Mouse (Mus musculus) adrenal gland (tissue): Measurements from ENCODE around the gene H2afx.

Experiments
- intact Hi-C: fragments of 180-260 bp; cut with DNase I; formaldehyde crosslinking; loops from one replicate; pipeline ENCODE4 v1.15.1; 2025
- microRNA-seq, 2 experiments: library from miRNA; unstranded; fragments of <30 nt; microRNA quantifications; one replicate each; pipeline ENCODE4; 2019

Gene H2afx

GRCm38 (mm10) chr9:44378153-44378730 lies 43.7 kb downstream of the H2afx start:
- intact Hi-C loops = no loop called here

GRCm38 (mm10) chr9:44379054-44379834 lies 44.8 kb downstream of the H2afx start, which contains the start of gene Hyou1:
Gene Hyou1 (plus strand): TSS chr9:44379490.
- intact Hi-C loops = no loop called here

GRCm38 (mm10) chr9:44379862-44380261 lies 45.4 kb downstream of the H2afx start:
- intact Hi-C loops = loop anchor here (10.0 kb wide), 1 partner anchor 255 kb away; no protein-coding TSS in a partner anchor

- intact Hi-C loops = loop anchor here (10.0 kb wide), 1 partner anchor 260 kb away; no protein-coding TSS in a partner anchor
These were observed 50.1 kb downstream of the H2afx start for GRCm38 (mm10) chr9:44384596-44384995.

Small RNA genes within 50 kb of the gene (microRNA-seq; reads per million reads assigned to microRNA genes)
- gene Gm44335 = 0 to 0.25 reads per million in 2 experiments
